Mouse (Mus musculus): ENCODE data around the gene Tmem269. TPM values are rescaled to one million over a fixed set of nuclear protein-coding genes. Genes with fewer than 3 reads are reported as not detected.

Gene Tmem269
- polyA plus RNA-seq, 1 experiment from 2014 or later: not detected

DNA sequence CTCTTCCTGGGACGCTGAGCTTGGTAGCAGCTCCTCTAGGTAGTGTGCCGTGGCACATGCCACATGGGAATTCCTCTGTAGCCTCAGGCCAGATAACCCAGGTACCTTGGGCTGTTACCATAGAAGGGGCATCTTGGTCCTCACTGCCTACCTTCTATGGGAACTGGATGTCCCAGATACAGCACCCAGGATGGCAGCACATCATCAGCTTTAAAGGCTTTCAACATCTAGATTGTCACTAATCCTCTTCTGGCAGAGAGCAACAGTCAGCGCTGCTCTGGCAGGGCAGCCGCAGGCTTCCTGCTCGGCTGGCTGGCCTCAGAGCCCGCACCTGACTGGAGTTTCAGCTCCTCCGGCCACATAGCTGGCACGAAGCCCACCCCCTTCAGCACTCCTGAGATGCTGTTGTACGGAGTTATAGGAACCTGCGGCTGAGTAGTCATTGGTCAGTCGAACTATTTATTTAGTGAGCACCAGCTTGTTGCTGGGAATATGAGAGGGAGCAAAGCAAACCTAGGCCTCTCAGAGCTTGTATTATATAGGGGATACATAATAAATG is 30.5 kb upstream of the Tmem269 start:
- H3K9me3 ChIP-seq (replicated peaks): no peaks in the 10 kb centered on the region
- no peaks in the 10 kb centered on the region for H3K27me3 ChIP-seq
- peaks cover 6% of the 10 kb centered on the region; the same call in 1 of the 2 replicates for H3K36me3 ChIP-seq (replicated peaks)
- H3K4me2 ChIP-seq: no peak overlapping the region
- no peak overlapping the region for H3K27ac ChIP-seq (replicated peaks)
- no peak for ATAC-seq (ENCODE audit: insufficient read depth)
- H3K9ac ChIP-seq: no peak overlapping the region
- no peak overlapping the region for H3K4me3 ChIP-seq (replicated peaks)
- H3K4me1 ChIP-seq (replicated peaks): no peaks in the 10 kb centered on the region
- WGBS (ENCODE audit: insufficient replicate concordance): 67% methylated on average over 11 of the region's 11 CpGs

DNA sequence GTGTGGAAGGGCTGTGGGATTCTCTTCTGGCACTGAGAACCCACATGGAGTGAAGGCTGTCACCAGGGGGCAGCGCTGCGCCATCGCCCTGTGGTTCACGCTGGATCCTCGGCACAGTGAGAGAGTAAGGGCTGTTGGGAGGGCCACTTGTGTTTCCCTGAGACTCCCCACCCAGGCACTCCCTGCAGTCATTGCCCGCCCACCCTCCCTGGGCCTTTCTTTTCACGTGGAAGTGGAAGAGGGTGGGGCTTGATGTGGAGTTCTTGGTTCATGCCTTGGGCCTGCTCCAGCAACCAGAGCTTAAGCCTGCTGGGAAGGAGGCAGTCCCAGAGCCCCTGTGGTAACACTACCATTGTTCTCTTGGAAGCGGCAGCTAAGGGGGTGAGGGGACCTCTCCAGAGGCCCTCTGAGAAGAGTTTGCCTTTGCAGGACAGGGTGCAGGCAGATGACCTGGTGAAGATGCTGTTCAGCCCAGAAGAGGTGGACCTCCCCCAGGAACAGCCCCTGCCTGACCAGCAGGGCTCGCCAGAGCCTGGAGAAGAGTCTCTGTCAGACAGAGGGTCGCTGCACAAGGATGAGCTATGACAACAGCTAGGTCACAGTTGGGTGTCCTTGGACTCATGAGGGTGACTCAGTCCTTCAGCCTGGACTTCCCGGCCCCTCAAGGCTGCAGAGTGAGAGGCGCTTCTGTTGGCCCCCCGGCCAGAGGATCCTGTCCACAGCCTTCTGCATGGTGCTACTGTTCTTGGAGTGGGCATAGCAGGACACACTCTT is 29.6 kb upstream of the Tmem269 start:
- Histone ChIP-seq H3K9ac (no peak overlapping the region), H3K27ac (replicated peaks) (no peak overlapping the region), H3K36me3 (replicated peaks) (peaks cover 6% of the 10 kb centered on the region; the same call in 1 of the 2 replicates), H3K4me2 (no peak overlapping the region), H3K4me1 (replicated peaks) (no peaks in the 10 kb centered on the region), H3K27me3 (no peaks in the 10 kb centered on the region), H3K9me3 (replicated peaks) (no peaks in the 10 kb centered on the region), H3K4me3 (replicated peaks) (no peak overlapping the region)
- 34% methylated on average over 13 of the region's 13 CpGs for WGBS (ENCODE audit: insufficient replicate concordance)
- ATAC-seq (ENCODE audit: insufficient read depth): no peak

DNA sequence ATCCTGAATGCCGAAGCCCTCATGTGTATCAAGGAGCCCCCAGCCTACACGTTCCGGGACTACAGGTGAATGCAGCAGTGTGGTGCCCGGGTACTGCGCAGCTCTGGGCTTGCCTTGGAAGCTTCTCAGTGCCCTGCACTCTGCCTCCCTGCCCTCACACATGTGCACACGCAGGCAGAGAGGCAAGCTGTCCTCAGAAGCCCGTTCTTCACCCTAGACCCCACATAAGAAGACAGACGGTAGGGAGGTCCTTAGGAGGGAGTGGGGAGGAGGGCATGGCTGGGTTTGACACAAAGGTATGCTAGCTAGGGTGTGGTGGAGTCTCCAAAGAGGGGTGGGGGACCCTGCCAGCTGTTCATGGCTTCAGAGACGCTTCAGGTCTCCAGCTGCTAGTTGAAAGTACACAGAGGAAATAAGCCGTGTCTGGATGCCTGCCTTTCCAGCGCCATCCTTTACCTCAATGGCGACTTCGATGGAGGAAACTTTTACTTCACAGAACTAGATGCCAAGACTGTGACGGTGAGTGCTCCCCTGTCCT is 28.7 kb upstream of the Tmem269 start:
- H3K4me3 ChIP-seq (replicated peaks): no peak overlapping the region
- WGBS (ENCODE audit: insufficient replicate concordance): 69% methylated on average over 14 of the region's 14 CpGs
- no peak overlapping the region for H3K27ac ChIP-seq (replicated peaks)
- peaks cover 6% of the 10 kb centered on the region for H3K36me3 ChIP-seq (replicated peaks)
- H3K9ac ChIP-seq: no peak overlapping the region
- no peaks in the 10 kb centered on the region for H3K27me3 ChIP-seq
- no peaks in the 10 kb centered on the region for H3K9me3 ChIP-seq (replicated peaks)
- H3K4me1 ChIP-seq (replicated peaks): 0 out of 2 replicates have a peak, but pooled peaks cover 7% of the 10 kb centered on the region
- ATAC-seq (ENCODE audit: insufficient read depth): no peak
- no peak overlapping the region for H3K4me2 ChIP-seq

DNA sequence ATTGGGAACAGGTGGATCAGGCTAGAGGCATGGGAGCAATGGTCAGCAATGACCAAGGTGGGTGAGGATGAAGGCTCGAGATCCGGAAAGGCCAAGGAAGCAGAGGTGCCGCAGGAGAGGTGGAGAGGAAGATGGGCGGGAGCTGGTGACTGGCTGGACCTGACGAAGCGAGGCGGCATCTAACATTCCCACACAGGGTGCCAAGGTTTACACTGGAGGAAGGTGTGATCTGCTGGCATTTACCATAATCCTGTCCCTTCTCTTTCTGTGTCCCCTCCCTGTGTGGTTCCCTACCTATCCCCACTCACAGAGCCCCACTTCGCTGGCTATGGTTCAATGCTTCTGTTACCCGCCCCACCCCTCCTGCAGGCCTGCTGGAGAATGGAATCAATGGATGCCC is 27.9 kb upstream of the Tmem269 start:
- H3K4me1 ChIP-seq (replicated peaks): 0 out of 2 replicates have a peak, but pooled peaks cover 7% of the 10 kb centered on the region
- no peak overlapping the region for H3K9ac ChIP-seq
- peaks cover 6% of the 10 kb centered on the region for H3K36me3 ChIP-seq (replicated peaks)
- H3K27ac ChIP-seq (replicated peaks): no peak overlapping the region
- no peaks in the 10 kb centered on the region for H3K27me3 ChIP-seq
- H3K4me3 ChIP-seq (replicated peaks): no peak overlapping the region
- ATAC-seq (ENCODE audit: insufficient read depth): no peak
- H3K9me3 ChIP-seq (replicated peaks): no peaks in the 10 kb centered on the region
- H3K4me2 ChIP-seq: no peak overlapping the region
- 85% methylated on average over 9 of the region's 9 CpGs for WGBS (ENCODE audit: insufficient replicate concordance)

DNA sequence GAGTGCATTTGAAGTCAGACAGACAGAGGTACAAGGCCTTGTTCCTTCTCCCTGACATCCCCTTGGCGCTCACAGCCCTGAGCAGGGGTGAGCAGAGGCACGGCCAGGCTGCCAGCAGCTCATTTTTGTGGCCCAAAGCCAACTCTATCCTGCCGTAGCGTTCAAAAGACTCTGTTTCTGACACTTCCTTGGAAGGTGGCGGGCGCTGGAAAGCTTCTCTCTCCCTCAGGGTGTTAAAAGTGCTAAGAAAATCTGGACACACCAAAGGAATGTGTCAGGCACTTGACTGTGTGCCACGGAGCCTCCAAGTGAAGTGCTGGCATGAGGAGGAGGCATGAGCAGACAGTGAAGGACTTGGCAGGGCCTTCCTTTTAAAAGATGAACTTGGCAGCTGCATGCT is 27.5 kb upstream of the Tmem269 start:
- no peak overlapping the region for H3K4me3 ChIP-seq (replicated peaks)
- 0 out of 2 replicates have a peak, but pooled peaks cover 7% of the 10 kb centered on the region for H3K4me1 ChIP-seq (replicated peaks)
- no peak overlapping the region for H3K27ac ChIP-seq (replicated peaks)
- H3K4me2 ChIP-seq: no peak overlapping the region
- H3K9ac ChIP-seq: no peak overlapping the region
- 71% methylated on average over 7 of the region's 7 CpGs for WGBS (ENCODE audit: insufficient replicate concordance)
- ATAC-seq (ENCODE audit: insufficient read depth): no peak
- peaks cover 6% of the 10 kb centered on the region for H3K36me3 ChIP-seq (replicated peaks)
- H3K27me3 ChIP-seq: no peaks in the 10 kb centered on the region
- no peaks in the 10 kb centered on the region for H3K9me3 ChIP-seq (replicated peaks)

DNA sequence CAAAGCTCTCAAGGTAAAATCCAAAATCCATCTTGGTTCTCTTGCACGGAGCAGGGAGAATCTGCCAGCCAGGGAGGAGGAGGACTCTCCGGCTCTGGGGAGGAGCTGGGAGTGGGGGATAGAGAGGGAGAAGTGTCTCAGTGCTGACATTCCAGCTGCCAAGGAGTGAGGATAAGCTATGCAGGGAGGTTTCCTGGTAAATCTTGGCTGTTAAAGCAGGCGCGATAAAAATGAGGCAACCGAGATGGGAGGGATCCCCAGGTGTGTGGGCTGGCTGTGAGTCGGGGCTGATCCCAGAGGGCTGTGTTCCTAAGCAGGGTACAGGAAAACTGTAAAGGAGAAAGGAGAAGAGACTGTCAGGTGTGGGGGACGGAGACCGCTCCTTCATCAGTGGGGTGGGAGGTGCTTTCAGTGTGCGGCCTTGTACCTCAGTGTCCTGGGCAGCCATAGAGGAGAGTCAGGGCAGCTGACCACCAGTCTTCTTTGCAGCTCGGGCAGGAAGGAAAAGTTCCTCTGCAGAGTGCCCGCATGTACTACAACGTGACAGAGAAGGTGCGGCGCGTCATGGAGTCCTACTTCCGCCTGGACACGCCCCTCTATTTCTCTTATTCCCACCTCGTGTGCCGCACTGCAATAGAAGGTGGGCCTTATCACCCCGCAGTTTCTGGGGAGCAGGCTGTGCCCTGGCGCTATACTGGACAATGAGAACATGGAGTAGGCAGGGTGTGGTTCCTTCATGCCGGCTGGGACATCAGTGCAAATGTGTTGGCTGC is 26.6 kb upstream of the Tmem269 start:
- Histone ChIP-seq H3K36me3 (replicated peaks) (peaks cover 6% of the 10 kb centered on the region), H3K4me1 (replicated peaks) (peaks cover 9% of the 10 kb centered on the region), H3K9ac (no peak overlapping the region), H3K4me3 (replicated peaks) (no peak overlapping the region), H3K9me3 (replicated peaks) (no peaks in the 10 kb centered on the region), H3K27ac (replicated peaks) (no peak overlapping the region), H3K4me2 (no peak overlapping the region), H3K27me3 (no peaks in the 10 kb centered on the region)
- no peak for ATAC-seq (ENCODE audit: insufficient read depth)
- WGBS (ENCODE audit: insufficient replicate concordance): 72% methylated on average over 22 of the region's 22 CpGs

DNA sequence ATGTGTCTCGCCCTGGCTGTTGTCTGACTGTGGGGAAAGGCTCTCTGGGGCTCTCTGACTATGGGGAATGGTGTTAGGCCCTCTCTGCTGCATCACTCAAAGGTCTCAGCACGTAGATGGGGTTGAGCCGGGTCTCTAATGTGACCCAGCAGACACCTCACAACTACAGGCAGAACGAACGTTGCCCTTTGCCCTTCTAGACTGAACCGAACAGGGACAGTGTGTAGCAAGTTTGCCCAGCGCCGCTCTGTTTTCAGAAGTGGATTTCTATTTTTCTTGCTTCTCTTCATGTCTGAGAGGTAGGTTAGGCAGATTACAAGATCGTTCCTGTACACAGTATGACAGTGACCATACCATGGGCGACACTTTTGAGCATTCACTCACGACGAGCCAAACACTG is 24.6 kb upstream of the Tmem269 start:
- peaks cover 22% of the 10 kb centered on the region for H3K4me1 ChIP-seq (replicated peaks)
- WGBS (ENCODE audit: insufficient replicate concordance): 76% methylated on average over 12 of the region's 12 CpGs
- H3K9ac ChIP-seq: no peak overlapping the region
- H3K9me3 ChIP-seq (replicated peaks): no peaks in the 10 kb centered on the region
- no peak overlapping the region for H3K4me3 ChIP-seq (replicated peaks)
- no peak overlapping the region for H3K4me2 ChIP-seq
- H3K36me3 ChIP-seq (replicated peaks): peaks cover 6% of the 10 kb centered on the region; the same call in 1 of the 2 replicates
- no peaks in the 10 kb centered on the region for H3K27me3 ChIP-seq
- no peak overlapping the region for H3K27ac ChIP-seq (replicated peaks)
- no peak for ATAC-seq (ENCODE audit: insufficient read depth)

DNA sequence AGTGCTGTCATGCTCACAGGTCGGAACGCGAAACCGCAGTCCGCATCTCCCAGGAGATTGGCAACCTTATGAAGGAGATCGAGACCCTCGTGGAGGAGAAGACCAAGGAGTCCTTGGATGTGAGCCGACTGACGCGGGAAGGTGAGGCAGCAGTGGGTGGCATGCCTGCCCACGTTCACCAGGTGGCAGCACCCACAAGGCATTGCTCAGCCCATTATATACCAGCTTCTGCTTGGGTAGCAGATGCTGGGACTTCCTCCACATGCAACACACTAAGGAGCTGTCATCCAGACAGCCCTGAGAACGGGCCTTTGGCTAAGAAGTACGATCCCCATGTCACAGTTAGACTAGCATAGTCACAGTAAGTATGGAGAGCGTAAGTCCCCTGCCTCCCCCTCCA is 23.6 kb upstream of the Tmem269 start:
- Histone ChIP-seq H3K4me1 (replicated peaks) (peaks cover 22% of the 10 kb centered on the region), H3K4me2 (no peak overlapping the region), H3K4me3 (replicated peaks) (no peak overlapping the region), H3K27me3 (no peaks in the 10 kb centered on the region), H3K27ac (replicated peaks) (no peak overlapping the region), H3K36me3 (replicated peaks) (peaks cover 6% of the 10 kb centered on the region; the same call in 1 of the 2 replicates), H3K9me3 (replicated peaks) (no peaks in the 10 kb centered on the region), H3K9ac (no peak overlapping the region)
- 80% methylated on average over 14 of the region's 14 CpGs for WGBS (ENCODE audit: insufficient replicate concordance)
- ATAC-seq (ENCODE audit: insufficient read depth): no peak

DNA sequence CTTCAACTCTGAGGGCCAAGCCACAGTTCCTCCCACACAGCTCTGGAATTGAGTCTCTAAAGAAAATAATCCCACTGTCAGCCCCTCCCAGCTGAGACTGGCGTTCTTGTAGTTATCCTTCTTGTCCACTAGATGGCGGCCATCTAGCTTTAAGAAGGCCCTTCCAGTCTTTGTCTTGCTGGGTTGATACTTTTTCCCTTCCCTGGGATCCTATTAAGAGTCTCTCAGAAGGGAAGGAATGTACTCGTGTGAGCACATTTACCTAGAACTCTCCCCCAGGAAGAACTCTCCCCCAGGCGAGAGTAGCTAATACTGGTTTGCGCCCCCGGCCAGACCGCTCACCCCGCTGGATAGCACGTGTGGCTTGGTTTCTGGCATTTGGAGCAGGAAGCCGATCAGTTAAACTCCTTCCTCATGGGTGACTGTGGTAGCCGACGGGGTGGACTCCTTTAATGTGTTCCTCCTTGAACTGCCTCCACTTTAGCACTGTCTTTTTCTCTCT is 21.2 kb upstream of the Tmem269 start:
- H3K9ac ChIP-seq: peak overlapping the region; percentile 30; the same call in 1 of the 2 replicates

DNA sequence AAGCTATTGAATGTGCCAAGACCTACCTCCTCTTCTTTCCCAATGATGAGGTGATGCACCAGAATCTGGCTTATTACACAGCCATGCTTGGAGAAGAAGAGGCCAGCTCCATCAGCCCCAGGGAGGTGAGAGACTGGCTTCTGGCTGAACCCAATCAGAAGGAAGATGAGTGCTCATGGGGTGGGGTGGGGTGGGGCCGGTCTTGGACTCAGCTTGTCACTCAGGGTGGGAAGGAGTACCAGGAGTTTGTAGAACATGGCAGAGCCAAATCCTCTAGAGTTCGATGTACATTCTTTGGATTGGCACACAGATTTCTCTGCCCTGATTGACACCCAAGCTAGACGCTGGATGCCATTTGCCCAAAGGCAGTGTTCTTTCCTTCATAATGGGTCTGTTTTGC is 20.6 kb upstream of the Tmem269 start:
- peak; percentile 62 for ATAC-seq (ENCODE audit: insufficient read depth)
- Histone ChIP-seq H3K4me1 (replicated peaks) (peaks cover 32% of the 10 kb centered on the region), H3K27ac (replicated peaks) (no peak overlapping the region), H3K4me3 (replicated peaks) (peak overlapping the region; percentile 39), H3K4me2 (peak overlapping the region; percentile 63), H3K36me3 (replicated peaks) (no peaks in the 10 kb centered on the region; the same call in 1 of the 2 replicates), H3K9me3 (replicated peaks) (no peaks in the 10 kb centered on the region), H3K27me3 (peaks cover 10% of the 10 kb centered on the region), H3K9ac (no peak overlapping the region)
- 35% methylated on average over 3 of the region's 3 CpGs for WGBS (ENCODE audit: insufficient replicate concordance)

More for the DNA sequence above, 21.2 kb upstream of the Tmem269 start:
- no peaks in the 10 kb centered on the region; the same call in 1 of the 2 replicates for H3K36me3 ChIP-seq (replicated peaks)
- peak; percentile 56 for ATAC-seq (ENCODE audit: insufficient read depth)
- no peak overlapping the region; the same call in 1 of the 2 replicates for H3K27ac ChIP-seq (replicated peaks)
- WGBS (ENCODE audit: insufficient replicate concordance): 14% methylated on average over 12 of the region's 12 CpGs
- peak overlapping the region; percentile 39 for H3K4me3 ChIP-seq (replicated peaks)
- 0 out of 2 replicates have a peak, but pooled peaks cover 5% of the 10 kb centered on the region for H3K27me3 ChIP-seq
- H3K4me2 ChIP-seq: peak overlapping the region; percentile 63
- no peaks in the 10 kb centered on the region for H3K9me3 ChIP-seq (replicated peaks)
- H3K4me1 ChIP-seq (replicated peaks): peaks cover 27% of the 10 kb centered on the region

Measured in liver, embryonic 15.5 days (tissue).